Mouse (Mus musculus) bone marrow, adult 2 months (tissue): ENCODE measurements around the gene Inpp4a.

Experiments
- CTCF ChIP-seq: fragments of 200-500 bp; IDR thresholded peaks from 2 replicates; pipeline ENCODE4 v1.5.1; 2011; ENCODE audit warnings: low read length, control low read depth; ENCODE audit not compliant: control insufficient read depth, insufficient read depth
- POLR2A ChIP-seq: fragments of 200-500 bp; IDR thresholded peaks from 2 replicates; pipeline ENCODE4 v1.6.1; 2011; ENCODE audit warnings: low read depth, mild to moderate bottlenecking, control low read depth, low read length, borderline replicate concordance; ENCODE audit not compliant: control insufficient read depth

GRCm38 (mm10) chr1:37358621-37359020 is 59.0 kb downstream of the Inpp4a start:
- no peak for TF ChIP-seq CTCF
- no peak for TF ChIP-seq POLR2A
